Mouse (Mus musculus) limb, embryonic 12.5 days (tissue): ENCODE results near the gene Ankle1. TPM values are rescaled to one million over a fixed set of nuclear protein-coding genes. Genes with fewer than 3 reads are reported as not detected.
A peak's percentile ranks its signal among the peaks of the same experiment; 100 is the strongest.

Experiments used
- ATAC-seq: fragments of 200-750 bp; cut with Nextera tagmentation; 2 replicates; pipeline ENCODE4 v1.8.0; 2017; ENCODE audit warnings: low read depth, moderate TSS enrichment; ENCODE audit not compliant: insufficient number of reproducible peaks, insufficient read depth, low FRiP score, low TSS enrichment
- H3K27ac ChIP-seq: fragments of 300-500 bp; sonication (generic); 2 replicates; pipeline ENCODE4 v1.5.1; 2016; ENCODE audit warnings: mild to moderate bottlenecking, moderate library complexity
- H3K27me3 ChIP-seq: fragments of 300-500 bp; sonication (generic); 2 replicates; pipeline ENCODE4 v1.6.1; 2016; ENCODE audit warnings: mild to moderate bottlenecking, moderate library complexity
- H3K36me3 ChIP-seq: fragments of 300-500 bp; sonication (generic); 2 replicates; pipeline ENCODE4 v1.6.1; 2016; ENCODE audit warnings: mild to moderate bottlenecking, moderate library complexity
- H3K4me1 ChIP-seq: fragments of 300-500 bp; sonication (generic); replicated peaks from 2 replicates; pipeline ENCODE4 v1.6.1; 2016
- H3K4me2 ChIP-seq: fragments of 300-500 bp; sonication (generic); 2 replicates; pipeline ENCODE4 v1.6.1; 2016; ENCODE audit warnings: mild to moderate bottlenecking, moderate library complexity
- H3K4me3 ChIP-seq: fragments of 300-500 bp; sonication (generic); replicated peaks from 2 replicates; pipeline ENCODE4 v1.5.1; 2016; ENCODE audit warnings: mild to moderate bottlenecking
- H3K9ac ChIP-seq: fragments of 300-500 bp; sonication (generic); replicated peaks from 2 replicates; pipeline ENCODE4 v1.6.1; 2016; ENCODE audit warnings: mild to moderate bottlenecking, moderate library complexity
- H3K9me3 ChIP-seq: fragments of 300-500 bp; sonication (generic); 2 replicates; pipeline ENCODE4 v1.6.1; 2016; ENCODE audit warnings: mild to moderate bottlenecking, moderate library complexity
- WGBS: fragments of 180-500 bp; shearing (Covaris S2); methylation state at CpG from one replicate; pipeline ENCODE4 v1.1.7; 2016; 5-methylcytosine and 5-hydroxymethylcytosine counted together
- polyA plus RNA-seq: library from polyadenylated mRNA; unstranded; fragments of >200 nt; fragmentation: Nextera tagmentation; extraction: Ambion mirVana; gene quantifications from 2 replicates; pipeline ENCODE4 v1.2.1, GENCODE M21; 2016

The Ankle1 gene
- polyA plus RNA-seq, 1 experiment from 2014 or later, result 41.5 TPM

DNA sequence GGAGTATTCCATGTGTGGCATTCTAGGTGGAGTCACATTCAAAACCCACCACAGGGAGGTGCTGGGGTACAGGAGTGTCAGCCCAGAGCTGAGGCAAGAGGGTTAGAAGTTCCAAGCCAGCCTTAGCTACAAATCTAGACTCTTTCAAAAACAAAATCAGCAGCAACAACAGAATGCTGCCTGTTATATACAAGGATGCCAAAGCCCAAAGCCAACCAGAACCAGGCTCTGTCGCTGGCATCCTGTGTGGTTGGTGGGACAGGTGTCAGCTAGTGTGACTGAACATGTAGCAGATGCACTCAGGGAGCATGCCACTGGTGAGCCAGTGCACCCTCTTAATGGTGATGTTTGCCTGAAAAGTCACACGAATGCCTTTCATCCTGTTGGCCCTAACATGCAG, 5.0 kb upstream of the Ankle1 start:
- no peak for ATAC-seq
- no peak overlapping the region for H3K4me3 ChIP-seq
- WGBS, result 88% methylated on average over 2 of the region's 2 CpGs

GRCm38 (mm10) chr8:71401454-71401853, 4.4 kb upstream of the Ankle1 start:
- no peaks in the 10 kb centered on the region for H3K9me3 ChIP-seq
- no peak overlapping the region for H3K27ac ChIP-seq
- peaks cover 42% of the 10 kb centered on the region for H3K36me3 ChIP-seq
- H3K9ac ChIP-seq, result no peak overlapping the region
- H3K4me3 ChIP-seq, result no peak overlapping the region
- no peaks in the 10 kb centered on the region for H3K27me3 ChIP-seq
- ATAC-seq, result no peak
- no peak overlapping the region for H3K4me2 ChIP-seq
- peaks cover 12% of the 10 kb centered on the region for H3K4me1 ChIP-seq

More for the DNA sequence above, 5.0 kb upstream of the Ankle1 start:
- H3K9me3 ChIP-seq, result no peaks in the 10 kb centered on the region
- H3K4me1 ChIP-seq, result peaks cover 12% of the 10 kb centered on the region
- H3K36me3 ChIP-seq, result peaks cover 42% of the 10 kb centered on the region
- H3K9ac ChIP-seq, result no peak overlapping the region
- H3K27me3 ChIP-seq, result no peaks in the 10 kb centered on the region
- H3K4me2 ChIP-seq, result no peak overlapping the region
- H3K27ac ChIP-seq, result no peak overlapping the region

DNA sequence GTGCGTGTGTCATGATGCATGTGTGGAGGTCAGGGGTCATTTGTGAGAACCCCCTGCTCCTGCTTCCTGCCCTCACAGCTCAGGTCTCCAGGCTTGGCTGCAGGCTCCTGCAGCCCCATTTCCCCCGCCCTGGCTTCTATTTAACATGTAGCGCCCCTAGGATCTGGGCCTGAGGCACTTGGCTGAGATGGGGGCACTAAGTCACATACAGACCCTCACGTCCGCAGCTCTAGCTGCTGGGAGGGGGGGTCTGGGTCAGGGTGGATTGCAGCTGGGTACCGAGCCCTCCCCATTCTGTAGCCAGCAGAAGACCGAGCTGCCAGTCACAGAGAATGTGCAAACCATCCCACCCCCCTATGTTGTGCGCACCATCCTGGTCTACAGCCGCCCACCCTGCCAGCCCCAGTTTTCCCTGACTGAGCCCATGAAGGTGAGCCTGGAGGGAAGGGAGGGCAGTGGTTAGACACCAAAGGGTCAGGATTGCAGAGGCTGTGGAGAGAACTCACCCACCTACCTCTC, 3.3 kb upstream of the Ankle1 start:
- no peak overlapping the region for H3K4me3 ChIP-seq
- no peak overlapping the region for H3K9ac ChIP-seq
- no peaks in the 10 kb centered on the region for H3K27me3 ChIP-seq
- H3K4me2 ChIP-seq, result no peak overlapping the region
- peaks cover 46% of the 10 kb centered on the region for H3K36me3 ChIP-seq
- WGBS, result 90% methylated on average over 9 of the region's 9 CpGs
- no peak overlapping the region for H3K27ac ChIP-seq
- ATAC-seq, result no peak
- H3K4me1 ChIP-seq, result peaks cover 19% of the 10 kb centered on the region
- no peaks in the 10 kb centered on the region for H3K9me3 ChIP-seq

- no peak for ATAC-seq
- peaks cover 52% of the 10 kb centered on the region for H3K36me3 ChIP-seq
- no peak overlapping the region for H3K27ac ChIP-seq
- H3K4me1 ChIP-seq, result peaks cover 16% of the 10 kb centered on the region
- no peak overlapping the region for H3K9ac ChIP-seq
- H3K9me3 ChIP-seq, result no peaks in the 10 kb centered on the region
- no peak overlapping the region for H3K4me2 ChIP-seq
- H3K4me3 ChIP-seq, result no peak overlapping the region
- no peaks in the 10 kb centered on the region for H3K27me3 ChIP-seq
- 80% methylated on average over 6 of the region's 6 CpGs for WGBS
Observed at GRCm38 (mm10) chr8:71403107-71403885, 2.5 kb upstream of the Ankle1 start.

- 88% methylated on average over 8 of the region's 8 CpGs for WGBS
- Histone ChIP-seq H3K4me2 (no peak overlapping the region), H3K9me3 (no peaks in the 10 kb centered on the region), H3K4me3 (no peak overlapping the region), H3K36me3 (peaks cover 53% of the 10 kb centered on the region), H3K27me3 (no peaks in the 10 kb centered on the region), H3K27ac (no peak overlapping the region), H3K9ac (no peak overlapping the region), H3K4me1 (peaks cover 16% of the 10 kb centered on the region)
- ATAC-seq, result no peak
Observed at GRCm38 (mm10) chr8:71404011-71404410, 1.8 kb upstream of the Ankle1 start.

GRCm38 (mm10) chr8:71404951-71405351, 859 bp upstream of the Ankle1 start:
- no peaks in the 10 kb centered on the region for H3K27me3 ChIP-seq
- peaks cover 55% of the 10 kb centered on the region for H3K36me3 ChIP-seq
- H3K27ac ChIP-seq, result no peak overlapping the region
- peak overlapping the region; percentile 70; the same call in 1 of the 2 replicates for H3K4me3 ChIP-seq
- H3K4me1 ChIP-seq, result peaks cover 16% of the 10 kb centered on the region
- peak overlapping the region; percentile 95 for H3K4me2 ChIP-seq
- H3K9me3 ChIP-seq, result no peaks in the 10 kb centered on the region
- 93% methylated on average over 9 of the region's 9 CpGs for WGBS
- ATAC-seq, result no peak
- no peak overlapping the region for H3K9ac ChIP-seq

GRCm38 (mm10) chr8:71406099-71407015, 547 bp downstream of the Ankle1 start:
- peaks cover 16% of the 10 kb centered on the region for H3K4me1 ChIP-seq
- 1% methylated on average over 55 of the region's 55 CpGs for WGBS
- H3K9me3 ChIP-seq, result no peaks in the 10 kb centered on the region
- H3K36me3 ChIP-seq, result peaks cover 47% of the 10 kb centered on the region
- H3K4me2 ChIP-seq, result peak overlapping the region; percentile 95
- peak overlapping the region; percentile 73 for H3K9ac ChIP-seq
- H3K27me3 ChIP-seq, result no peaks in the 10 kb centered on the region
- ATAC-seq, result peak; percentile 75
- peak overlapping the region; percentile 53 for H3K27ac ChIP-seq
- H3K4me3 ChIP-seq, result peak overlapping the region; percentile 70

DNA sequence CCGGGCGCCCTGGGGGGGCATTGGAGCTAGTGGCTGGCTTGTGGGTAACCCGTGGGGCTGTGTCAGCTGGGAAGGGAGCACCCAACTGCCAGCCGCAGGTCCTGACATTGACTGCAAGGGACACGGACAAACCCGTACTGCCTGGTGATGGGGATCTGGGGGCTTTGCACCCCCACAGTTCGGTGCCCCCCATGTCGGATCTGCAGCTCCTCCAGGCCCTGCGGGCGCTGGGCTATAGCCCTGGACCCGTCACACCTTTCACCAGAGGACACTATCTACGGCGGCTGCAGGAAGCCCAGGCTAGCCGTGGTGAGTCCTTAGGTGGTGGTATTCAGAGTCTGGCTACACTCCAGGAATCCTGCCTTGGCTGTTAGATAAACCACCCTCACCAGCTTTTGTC, 1.6 kb downstream of the Ankle1 start:
- ATAC-seq, result no peak
- Histone ChIP-seq H3K4me1 (peaks cover 21% of the 10 kb centered on the region), H3K9ac (no peak overlapping the region), H3K27ac (no peak overlapping the region), H3K4me2 (peak overlapping the region; percentile 95), H3K27me3 (no peaks in the 10 kb centered on the region), H3K9me3 (no peaks in the 10 kb centered on the region), H3K4me3 (0 out of 2 replicates have a peak overlapping the region, but pooled peaks have one; percentile 70), H3K36me3 (peaks cover 45% of the 10 kb centered on the region)
- 96% methylated on average over 14 of the region's 14 CpGs for WGBS

DNA sequence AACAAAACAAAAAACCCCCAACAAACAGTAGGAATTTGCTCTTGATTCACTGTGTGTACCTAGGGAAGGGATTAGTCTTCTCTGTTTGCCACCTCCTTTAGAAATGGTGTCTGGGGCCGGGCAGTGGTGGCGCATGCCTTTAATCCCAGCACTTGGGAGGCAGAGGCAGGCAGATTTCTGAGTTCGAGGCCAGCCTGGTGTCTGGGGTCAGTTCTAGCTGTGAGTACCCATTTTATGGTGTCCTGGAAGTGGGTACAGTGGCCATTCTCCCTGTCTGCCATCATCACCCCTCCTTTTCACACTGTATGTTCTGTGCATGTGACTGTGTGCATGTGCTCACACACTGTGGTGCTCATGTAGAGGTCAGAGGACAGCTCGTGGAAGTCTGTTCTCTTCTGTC, 2.4 kb downstream of the Ankle1 start:
- 95% methylated on average over 4 of the region's 4 CpGs for WGBS
- no peak overlapping the region for H3K27ac ChIP-seq
- no peaks in the 10 kb centered on the region for H3K27me3 ChIP-seq
- no peak overlapping the region for H3K9ac ChIP-seq
- H3K4me1 ChIP-seq, result peaks cover 21% of the 10 kb centered on the region
- no peak overlapping the region for H3K4me3 ChIP-seq
- no peak overlapping the region for H3K4me2 ChIP-seq
- no peak for ATAC-seq
- H3K9me3 ChIP-seq, result no peaks in the 10 kb centered on the region
- peaks cover 38% of the 10 kb centered on the region for H3K36me3 ChIP-seq

DNA sequence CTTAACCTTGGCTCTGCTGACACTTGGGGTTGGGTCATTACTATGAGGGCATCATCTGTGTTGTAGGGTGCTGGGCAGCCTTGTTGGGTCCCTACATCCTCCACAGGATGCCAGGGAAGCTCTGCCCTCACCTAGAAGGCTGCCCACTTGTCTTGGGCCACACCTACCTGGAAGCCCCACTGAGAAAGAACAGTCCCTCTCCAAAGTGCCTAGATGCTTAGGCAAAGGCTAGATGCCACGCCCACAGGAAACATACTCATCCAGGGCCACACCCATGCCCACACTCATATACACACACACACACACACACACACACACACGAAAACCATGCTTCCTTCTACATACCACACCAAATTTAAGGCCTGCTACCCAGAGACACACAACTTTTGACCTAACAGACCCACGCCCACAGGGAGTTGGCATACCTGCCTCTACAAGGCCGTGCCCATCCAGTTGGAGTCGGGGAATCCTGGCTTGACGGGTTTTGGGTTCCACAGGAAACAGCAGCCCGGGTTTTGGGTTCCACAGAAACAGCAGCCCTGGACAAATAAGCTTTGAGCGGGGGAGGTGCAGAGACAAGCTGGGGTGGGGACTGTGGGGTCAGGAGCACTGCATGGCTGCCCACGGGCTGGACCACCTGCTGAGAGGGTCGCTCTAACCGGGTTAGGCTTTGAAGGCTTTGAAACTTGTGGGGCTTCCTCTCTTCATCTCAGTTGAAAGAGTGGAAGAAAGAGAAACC, 5.9 kb downstream of the Ankle1 start:
- no peaks in the 10 kb centered on the region for H3K27me3 ChIP-seq
- no peak overlapping the region for H3K9ac ChIP-seq
- no peak overlapping the region for H3K4me3 ChIP-seq
- no peak overlapping the region for H3K27ac ChIP-seq
- peaks cover 14% of the 10 kb centered on the region for H3K4me1 ChIP-seq
- H3K4me2 ChIP-seq, result no peak overlapping the region
- WGBS, result 48% methylated on average over 11 of the region's 11 CpGs
- no peaks in the 10 kb centered on the region for H3K9me3 ChIP-seq
- peaks cover 30% of the 10 kb centered on the region for H3K36me3 ChIP-seq
- ATAC-seq, result no peak

DNA sequence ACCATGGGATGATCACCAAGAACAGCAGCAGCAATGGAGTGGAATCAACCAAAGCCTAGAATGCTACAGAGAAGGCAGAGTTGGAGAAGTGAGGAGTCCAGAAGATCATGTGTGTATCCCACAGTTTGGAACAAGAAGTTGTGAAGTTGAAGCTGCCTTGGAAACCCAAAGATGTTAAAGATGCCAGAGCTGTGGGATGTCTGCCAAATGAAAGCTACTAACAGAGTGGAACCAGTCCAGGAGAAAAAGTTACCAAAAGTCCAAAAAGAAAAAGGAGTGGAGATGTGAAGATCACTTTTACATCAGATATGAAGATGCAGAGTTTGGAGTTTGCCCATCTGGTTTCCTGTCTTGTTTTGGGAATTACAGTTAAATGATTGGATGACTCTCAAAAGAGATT, 16.3 kb downstream of the Ankle1 start:
- 0 out of 2 replicates have a peak, but pooled peaks cover 5% of the 10 kb centered on the region for H3K9me3 ChIP-seq
- no peak for ATAC-seq
- no peaks in the 10 kb centered on the region for H3K27me3 ChIP-seq
- H3K4me2 ChIP-seq, result no peak overlapping the region
- no peaks in the 10 kb centered on the region for H3K4me1 ChIP-seq
- no peak overlapping the region for H3K4me3 ChIP-seq
- no peak overlapping the region for H3K27ac ChIP-seq
- no peaks in the 10 kb centered on the region for H3K36me3 ChIP-seq
- no peak overlapping the region for H3K9ac ChIP-seq
